Mouse (Mus musculus) macrophage (primary cell): Measurements from ENCODE around the gene Zkscan2. TPM values are rescaled to one million over a fixed set of nuclear protein-coding genes. Genes with fewer than 3 reads are reported as not detected.

Experiments
- H3K27ac ChIP-seq: fragments of 350-480 bp; formaldehyde crosslinking; 2 replicates; pipeline ENCODE4 v1.9.0; 2021
- H3K36me3 ChIP-seq: fragments of 350-480 bp; formaldehyde crosslinking; 2 replicates; pipeline ENCODE4 v1.9.0; 2021; ENCODE audit errors: inconsistent target
- H3K4me3 ChIP-seq: fragments of 350-480 bp; formaldehyde crosslinking; 2 replicates; pipeline ENCODE4 v1.9.0; 2021; ENCODE audit errors: inconsistent target
- H3K79me2 ChIP-seq: fragments of 350-480 bp; formaldehyde crosslinking; 2 replicates; pipeline ENCODE4 v1.9.0; 2021; ENCODE audit errors: inconsistent target
- WGBS: methylation state at CpG from one replicate; pipeline ENCODE4 v1.1.7; 2026; ENCODE audit warnings: inconsistent platforms; ENCODE audit not compliant: missing documents; 5-methylcytosine and 5-hydroxymethylcytosine counted together
- polyA plus RNA-seq: library from polyadenylated mRNA; stranded (reverse); fragments of 250-400 nt; gene quantifications from 3 replicates; pipeline ENCODE4 v1.2.4, GENCODE M21; 2018; ENCODE audit warnings: inconsistent platforms
- total RNA-seq, 78 experiments: library from RNA; depleted of rRNA; stranded (reverse); fragments of 250-400 nt; gene quantifications; 1 replicate in 9 of 78; 2 replicates in 24 of 78; 3 replicates in 43 of 78; 4 replicates in 2 of 78; pipeline ENCODE4 v1.2.4; 2018; ENCODE audit warnings: inconsistent platforms in 56 of 78

Zkscan2 gene
- not detected for total RNA-seq (2018; cell fraction: chromatin; rRNA removed)
- not detected for total RNA-seq (2018; cell fraction: cytosol; rRNA removed)
- total RNA-seq (2018; cell fraction: nucleus; rRNA removed) = not detected
- not detected in 3 replicates for polyA plus RNA-seq

GRCm38 (mm10) chr7:123500239-123501219 lies at the start of gene Zkscan2:
TSS of gene Zkscan2 (minus strand) at chr7:123500449.
- WGBS = 2% methylated on average over 68 of the region's 71 CpGs
- Histone ChIP-seq H3K27ac (no peak within 1 kb of the TSS), H3K79me2 (no peaks in the 10 kb centered on the region), H3K4me3 (no peak within 1 kb of the TSS), H3K36me3 (no peaks in the 10 kb centered on the region)

- no peaks in the 10 kb centered on the region for H3K79me2 ChIP-seq
- WGBS = 80% methylated on average over 3 of the region's 3 CpGs
- no peaks in the 10 kb centered on the region for H3K36me3 ChIP-seq
- H3K4me3 ChIP-seq = no peak overlapping the region
- no peak overlapping the region for H3K27ac ChIP-seq
Measured at GRCm38 (mm10) chr7:123529190-123529589, 28.9 kb upstream of the Zkscan2 start.

- WGBS = 42% methylated on average over 10 of the region's 10 CpGs
- H3K36me3 ChIP-seq = no peaks in the 10 kb centered on the region
- no peak overlapping the region for H3K27ac ChIP-seq
- H3K4me3 ChIP-seq = no peak overlapping the region
- H3K79me2 ChIP-seq = no peaks in the 10 kb centered on the region
Measured at GRCm38 (mm10) chr7:123525761-123526160, 25.5 kb upstream of the Zkscan2 start.

- Histone ChIP-seq H3K36me3 (no peaks in the 10 kb centered on the region), H3K79me2 (no peaks in the 10 kb centered on the region), H3K27ac (no peak overlapping the region), H3K4me3 (no peak overlapping the region)
- WGBS = 21% methylated on average over 8 of the region's 8 CpGs
Measured at GRCm38 (mm10) chr7:123524218-123524861, 24.1 kb upstream of the Zkscan2 start.

GRCm38 (mm10) chr7:123507946-123508345 lies 7.7 kb upstream of the Zkscan2 start:
- Histone ChIP-seq H3K4me3 (no peak overlapping the region), H3K27ac (no peak overlapping the region), H3K79me2 (no peaks in the 10 kb centered on the region), H3K36me3 (no peaks in the 10 kb centered on the region)
- WGBS = 82% methylated on average over 7 of the region's 7 CpGs

- no peaks in the 10 kb centered on the region for H3K36me3 ChIP-seq
- H3K4me3 ChIP-seq = no peak overlapping the region
- H3K27ac ChIP-seq = no peak overlapping the region
- no peaks in the 10 kb centered on the region for H3K79me2 ChIP-seq
- 38% methylated on average over 1 of the region's 1 CpGs for WGBS
Measured at GRCm38 (mm10) chr7:123503358-123503757, 3.1 kb upstream of the Zkscan2 start.

GRCm38 (mm10) chr7:123499481-123500238 lies 589 bp downstream of the Zkscan2 start:
- Histone ChIP-seq H3K27ac (no peak overlapping the region), H3K79me2 (no peaks in the 10 kb centered on the region), H3K36me3 (no peaks in the 10 kb centered on the region), H3K4me3 (no peak overlapping the region)
- WGBS = 58% methylated on average over 19 of the region's 19 CpGs

- Histone ChIP-seq H3K27ac (no peak overlapping the region), H3K4me3 (no peak overlapping the region), H3K79me2 (no peaks in the 10 kb centered on the region), H3K36me3 (no peaks in the 10 kb centered on the region)
- 69% methylated on average over 5 of the region's 5 CpGs for WGBS
Measured at GRCm38 (mm10) chr7:123487703-123488102, 12.5 kb downstream of the Zkscan2 start.

GRCm38 (mm10) chr7:123467961-123468360 lies 32.3 kb downstream of the Zkscan2 start:
- H3K36me3 ChIP-seq = no peaks in the 10 kb centered on the region
- no peaks in the 10 kb centered on the region for H3K79me2 ChIP-seq
- H3K27ac ChIP-seq = no peak overlapping the region
- 91% methylated on average over 1 of the region's 1 CpGs for WGBS
- no peak overlapping the region for H3K4me3 ChIP-seq

- Histone ChIP-seq H3K79me2 (no peaks in the 10 kb centered on the region), H3K36me3 (no peaks in the 10 kb centered on the region), H3K27ac (no peak overlapping the region), H3K4me3 (no peak overlapping the region)
- WGBS = 42% methylated on average over 6 of the region's 6 CpGs
Measured at GRCm38 (mm10) chr7:123465692-123466387, 34.4 kb downstream of the Zkscan2 start.

GRCm38 (mm10) chr7:123463569-123463968 lies 36.7 kb downstream of the Zkscan2 start:
- no peak overlapping the region for H3K27ac ChIP-seq
- no peaks in the 10 kb centered on the region for H3K79me2 ChIP-seq
- H3K4me3 ChIP-seq = no peak overlapping the region
- H3K36me3 ChIP-seq = no peaks in the 10 kb centered on the region
- WGBS = 85% methylated on average over 4 of the region's 4 CpGs

GRCm38 (mm10) chr7:123462070-123462501 lies 38.2 kb downstream of the Zkscan2 start, which contains the start of gene Aqp8:
TSS of gene Aqp8 (plus strand) at chr7:123462291.
- 69% methylated on average over 9 of the region's 9 CpGs for WGBS
- no peaks in the 10 kb centered on the region for H3K79me2 ChIP-seq
- no peak within 1 kb of the TSS for H3K27ac ChIP-seq
- H3K4me3 ChIP-seq = no peak within 1 kb of the TSS
- no peaks in the 10 kb centered on the region for H3K36me3 ChIP-seq

GRCm38 (mm10) chr7:123461316-123461715 lies 38.9 kb downstream of the Zkscan2 start:
- no peaks in the 10 kb centered on the region for H3K36me3 ChIP-seq
- H3K27ac ChIP-seq = no peak overlapping the region
- no peak overlapping the region for H3K4me3 ChIP-seq
- 98% methylated on average over 4 of the region's 4 CpGs for WGBS
- no peaks in the 10 kb centered on the region for H3K79me2 ChIP-seq

GRCm38 (mm10) chr7:123459247-123459646 lies 41.0 kb downstream of the Zkscan2 start:
- H3K27ac ChIP-seq = no peak overlapping the region
- H3K4me3 ChIP-seq = no peak overlapping the region
- 66% methylated on average over 4 of the region's 4 CpGs for WGBS
- no peaks in the 10 kb centered on the region for H3K79me2 ChIP-seq
- H3K36me3 ChIP-seq = no peaks in the 10 kb centered on the region
